Mouse (Mus musculus) MEL (cell line): ENCODE data around the gene Fam149a.

Experiments used
- CTCF ChIP-seq, 3 experiments: IDR thresholded peaks in 2 of 3; conservative IDR thresholded peaks in 1 of 3; 2 replicates each; pipeline ENCODE4 v1.5.1; 2011 to 2012; ENCODE audit warnings: low read length in 3 of 3, low read depth in 2 of 3, mild to moderate bottlenecking in 2 of 3, improper control_type of control experiment in 1 of 3, inconsistent platforms in 1 of 3, mixed read lengths in 1 of 3, moderate library complexity in 1 of 3; ENCODE audit not compliant: control insufficient read depth in 1 of 3, insufficient read depth in 1 of 3, poor library complexity in 1 of 3, severe bottlenecking in 1 of 3
- EP300 ChIP-seq, 2 experiments: IDR thresholded peaks; 2 replicates each; pipeline ENCODE4 v1.6.1; 2011; ENCODE audit warnings: improper control_type of control experiment in 2 of 2, low read length in 2 of 2, low read depth in 1 of 2, mild to moderate bottlenecking in 1 of 2
- MAZ ChIP-seq: IDR thresholded peaks from 2 replicates; pipeline ENCODE4 v1.6.1; 2012; ENCODE audit warnings: low read depth, mild to moderate bottlenecking, inconsistent platforms, low read length, improper control_type of control experiment
- MEF2A ChIP-seq: IDR thresholded peaks from 2 replicates; pipeline ENCODE4 v1.6.1; 2014; ENCODE audit warnings: low read depth, mild to moderate bottlenecking, inconsistent platforms, low read length, improper control_type of control experiment; ENCODE audit not compliant: poor library complexity, insufficient replicate concordance, severe bottlenecking; ENCODE audit errors: extremely low read depth
- MYC ChIP-seq: IDR thresholded peaks from 2 replicates; pipeline ENCODE4 v1.6.1; 2011; ENCODE audit warnings: low read depth, mild to moderate bottlenecking, low read length, improper control_type of control experiment, moderate library complexity
- POLR2A ChIP-seq, 2 experiments: IDR thresholded peaks; 2 replicates each; pipeline ENCODE4 v1.6.1; 2011 to 2012; ENCODE audit warnings: low read length in 2 of 2, mild to moderate bottlenecking in 2 of 2, control low read depth in 1 of 2, improper control_type of control experiment in 1 of 2, low read depth in 1 of 2, moderate library complexity in 1 of 2; ENCODE audit not compliant: control insufficient read depth in 1 of 2, insufficient read depth in 1 of 2, poor library complexity in 1 of 2
- POLR2AphosphoS2 ChIP-seq: IDR thresholded peaks from 2 replicates; pipeline ENCODE4 v1.6.1; 2011; ENCODE audit warnings: low read length, improper control_type of control experiment
- USF1 ChIP-seq: IDR thresholded peaks from 2 replicates; pipeline ENCODE4 v1.6.1; 2014; ENCODE audit warnings: low read depth, mild to moderate bottlenecking, inconsistent platforms, low read length, improper control_type of control experiment, moderate library complexity
- USF2 ChIP-seq, 2 experiments: IDR thresholded peaks; 2 replicates each; pipeline ENCODE4 v1.6.1; 2011 to 2012; ENCODE audit warnings: improper control_type of control experiment in 2 of 2, low read length in 2 of 2, borderline replicate concordance in 1 of 2, inconsistent platforms in 1 of 2, low read depth in 1 of 2, mild to moderate bottlenecking in 1 of 2; ENCODE audit not compliant: insufficient read depth in 1 of 2
- ZC3H11A ChIP-seq: IDR thresholded peaks from 2 replicates; pipeline ENCODE4 v1.6.1; 2012; ENCODE audit warnings: low read depth, mild to moderate bottlenecking, inconsistent platforms, low read length, improper control_type of control experiment

- TF ChIP-seq USF2 (IDR thresholded peaks at IDR 0.05; ENCODE audit: borderline replicate concordance in 1 of 2, insufficient read depth in 1 of 2, low read depth in 1 of 2, low read length in 2 of 2) (no peak), CTCF (IDR thresholded peaks at IDR 0.05 in 2 of 3, conservative IDR thresholded peaks at IDR 0.05 in 1 of 3; ENCODE audit: control insufficient read depth in 1 of 3, insufficient read depth in 1 of 3, low read depth in 2 of 3, low read length in 3 of 3, poor library complexity in 1 of 3, severe bottlenecking in 1 of 3) (no peak), MEF2A (no peak), POLR2A (IDR thresholded peaks at IDR 0.05; ENCODE audit: control insufficient read depth in 1 of 2, insufficient read depth in 1 of 2, low read depth in 1 of 2, low read length in 2 of 2, poor library complexity in 1 of 2) (no peak), POLR2AphosphoS2 (no peak), ZC3H11A (no peak), USF1 (no peak), EP300 (IDR thresholded peaks at IDR 0.05; ENCODE audit: low read depth in 1 of 2, low read length in 2 of 2) (no peak), MYC (no peak), MAZ (no peak)
Measured at GRCm38 (mm10) chr8:45304354-45304753, 77.7 kb downstream of the Fam149a start.
